Mouse (Mus musculus): Measurements from ENCODE around the gene Liph. TPM values are rescaled to one million over a fixed set of nuclear protein-coding genes. Genes with fewer than 3 reads are reported as not detected.
"Not testable (repeated sequence)": the region's sequence is repeated elsewhere in the genome, so short reads cannot be mapped to it uniquely, and the experiment has no call there.

Liph gene
- polyA plus RNA-seq, 1 experiment from 2014 or later = 6.7 TPM

GRCm38 (mm10) chr16:21908906-21909305 lies 86.6 kb downstream of the Liph start:
- ATAC-seq (ENCODE audit: insufficient number of reproducible peaks, low FRiP score, low TSS enrichment, low read depth); H3K9ac ChIP-seq; H3K4me2 ChIP-seq (replicated peaks); H3K4me3 ChIP-seq (replicated peaks); H3K4me1 ChIP-seq; H3K9me3 ChIP-seq (replicated peaks); H3K27me3 ChIP-seq; H3K27ac ChIP-seq (replicated peaks); H3K36me3 ChIP-seq: not testable (repeated sequence)
- 39% methylated on average over 7 of the region's 8 CpGs for WGBS

GRCm38 (mm10) chr16:21906902-21907301 lies 88.6 kb downstream of the Liph start:
- H3K27me3 ChIP-seq = no peaks in the 10 kb centered on the region
- no peaks in the 10 kb centered on the region for H3K4me1 ChIP-seq
- no peaks in the 10 kb centered on the region for H3K36me3 ChIP-seq
- H3K4me3 ChIP-seq (replicated peaks) = no peak overlapping the region
- H3K27ac ChIP-seq (replicated peaks) = no peak overlapping the region
- WGBS = 91% methylated on average over 6 of the region's 6 CpGs
- H3K4me2 ChIP-seq (replicated peaks) = no peak overlapping the region
- no peak for ATAC-seq (ENCODE audit: insufficient number of reproducible peaks, low FRiP score, low TSS enrichment, low read depth)
- H3K9me3 ChIP-seq (replicated peaks) = no peaks in the 10 kb centered on the region
- no peak overlapping the region for H3K9ac ChIP-seq

GRCm38 (mm10) chr16:21905996-21906395 lies 89.5 kb downstream of the Liph start:
- H3K27ac ChIP-seq (replicated peaks) = no peak overlapping the region
- no peak for ATAC-seq (ENCODE audit: insufficient number of reproducible peaks, low FRiP score, low TSS enrichment, low read depth)
- H3K9me3 ChIP-seq (replicated peaks) = no peaks in the 10 kb centered on the region
- no peaks in the 10 kb centered on the region for H3K27me3 ChIP-seq
- no peak overlapping the region for H3K4me3 ChIP-seq (replicated peaks)
- 84% methylated on average over 7 of the region's 7 CpGs for WGBS
- H3K36me3 ChIP-seq = no peaks in the 10 kb centered on the region
- H3K4me1 ChIP-seq = no peaks in the 10 kb centered on the region
- no peak overlapping the region for H3K9ac ChIP-seq
- H3K4me2 ChIP-seq (replicated peaks) = no peak overlapping the region

- 87% methylated on average over 10 of the region's 10 CpGs for WGBS
- no peak for ATAC-seq (ENCODE audit: insufficient number of reproducible peaks, low FRiP score, low TSS enrichment, low read depth)
Measured at GRCm38 (mm10) chr16:21904636-21905035, 90.8 kb downstream of the Liph start.

More at GRCm38 (mm10) chr16:21904636-21905035, 90.8 kb downstream of the Liph start:
- H3K9ac ChIP-seq = no peak overlapping the region
- no peak overlapping the region for H3K4me3 ChIP-seq (replicated peaks)
- H3K27me3 ChIP-seq = no peaks in the 10 kb centered on the region
- H3K4me2 ChIP-seq (replicated peaks) = no peak overlapping the region
- no peaks in the 10 kb centered on the region for H3K36me3 ChIP-seq
- no peaks in the 10 kb centered on the region for H3K9me3 ChIP-seq (replicated peaks)
- H3K27ac ChIP-seq (replicated peaks) = no peak overlapping the region
- H3K4me1 ChIP-seq = no peaks in the 10 kb centered on the region

Other genes starting within 250 kb of the Liph start
- gene Ehhadh, start 207.9 kb downstream of the Liph start, polyA plus RNA-seq (2015; fragmentation: Nextera tagmentation; extraction: Ambion mirVana) = 2.3 TPM in 2 replicates
- 0.59 and 0.65 TPM in 2 replicates for gene Map3k13, start 201.3 kb downstream of the Liph start, polyA plus RNA-seq (2015; fragmentation: Nextera tagmentation; extraction: Ambion mirVana)
- gene Tmem41a, start 48.1 kb downstream of the Liph start, polyA plus RNA-seq (2015; fragmentation: Nextera tagmentation; extraction: Ambion mirVana) = 38.6 and 42.4 TPM in 2 replicates
- gene Senp2, start 13.8 kb upstream of the Liph start, polyA plus RNA-seq (2015; fragmentation: Nextera tagmentation; extraction: Ambion mirVana) = 38.7 and 46.0 TPM in 2 replicates
- gene Igf2bp2, start 167.6 kb upstream of the Liph start, polyA plus RNA-seq (2015; fragmentation: Nextera tagmentation; extraction: Ambion mirVana) = 78.9 and 84.4 TPM in 2 replicates

All from embryonic facial prominence, embryonic 15.5 days (tissue).